Mouse (Mus musculus) 416B (cell line): Measurements from ENCODE around the gene Slc9a1.

Experiments
- DNase-seq: peaks from one replicate; pipeline ENCODE4 v3.0.0; 2011; ENCODE audit warnings: low read depth

Gene Slc9a1

DNA sequence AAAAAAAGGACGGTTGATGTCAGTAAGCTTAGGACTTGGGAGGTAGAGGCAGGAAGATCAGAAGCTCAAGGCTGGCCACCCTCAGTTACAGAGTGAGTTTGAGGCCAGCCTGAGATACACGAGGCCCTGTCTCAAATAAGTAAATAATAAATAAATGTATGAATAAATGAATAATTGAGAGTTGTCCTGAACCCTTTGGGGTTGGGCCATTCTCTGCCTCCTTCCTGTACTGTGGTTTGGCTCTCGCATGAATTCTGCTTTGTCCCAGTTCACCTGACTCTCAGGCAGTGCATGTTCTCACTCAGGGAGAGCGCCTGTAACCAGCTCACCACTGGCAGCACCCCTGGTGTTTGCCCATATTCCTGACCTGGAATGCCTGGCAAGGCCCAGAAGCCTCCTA, 4.5 kb downstream of the Slc9a1 start:
- DNase-seq = no peak

DNA sequence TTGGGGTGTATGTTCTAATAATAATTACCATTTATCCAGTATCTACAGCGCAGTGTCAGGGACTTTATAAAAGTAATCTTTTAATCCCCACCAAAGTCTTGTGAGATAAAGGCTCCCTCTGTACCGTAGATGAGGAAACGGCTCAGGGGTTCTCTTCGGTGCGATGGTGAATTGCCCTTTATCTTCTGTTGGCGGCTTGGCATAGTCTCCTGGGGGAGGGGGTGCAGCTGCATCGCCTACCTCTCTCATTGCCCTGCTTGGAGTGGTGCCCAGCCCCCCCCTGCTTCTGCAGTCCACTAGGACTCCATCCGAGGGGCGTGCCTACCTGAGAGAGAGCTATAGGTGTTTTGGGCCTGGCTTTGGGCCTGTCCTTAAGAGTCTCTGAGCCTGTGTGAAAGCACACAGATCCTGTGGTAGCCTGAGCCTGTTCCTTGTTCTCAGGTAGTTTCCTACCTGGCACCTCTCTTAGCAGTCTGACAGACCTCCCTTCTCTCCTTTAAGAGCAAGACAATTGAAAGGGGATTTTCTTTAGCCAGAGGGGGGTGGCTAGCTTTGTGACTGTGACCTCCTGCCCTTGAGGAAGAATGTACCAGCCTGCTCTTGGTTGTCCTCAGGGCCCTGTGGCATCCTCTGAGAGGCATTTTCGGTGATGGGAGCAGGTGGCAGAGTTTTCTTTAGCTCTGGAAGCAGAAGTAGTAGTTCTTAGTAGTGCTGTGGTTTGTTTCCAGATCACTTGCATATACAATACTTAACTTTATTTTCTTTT, 6.5 kb downstream of the Slc9a1 start:
- DNase-seq = no peak

DNA sequence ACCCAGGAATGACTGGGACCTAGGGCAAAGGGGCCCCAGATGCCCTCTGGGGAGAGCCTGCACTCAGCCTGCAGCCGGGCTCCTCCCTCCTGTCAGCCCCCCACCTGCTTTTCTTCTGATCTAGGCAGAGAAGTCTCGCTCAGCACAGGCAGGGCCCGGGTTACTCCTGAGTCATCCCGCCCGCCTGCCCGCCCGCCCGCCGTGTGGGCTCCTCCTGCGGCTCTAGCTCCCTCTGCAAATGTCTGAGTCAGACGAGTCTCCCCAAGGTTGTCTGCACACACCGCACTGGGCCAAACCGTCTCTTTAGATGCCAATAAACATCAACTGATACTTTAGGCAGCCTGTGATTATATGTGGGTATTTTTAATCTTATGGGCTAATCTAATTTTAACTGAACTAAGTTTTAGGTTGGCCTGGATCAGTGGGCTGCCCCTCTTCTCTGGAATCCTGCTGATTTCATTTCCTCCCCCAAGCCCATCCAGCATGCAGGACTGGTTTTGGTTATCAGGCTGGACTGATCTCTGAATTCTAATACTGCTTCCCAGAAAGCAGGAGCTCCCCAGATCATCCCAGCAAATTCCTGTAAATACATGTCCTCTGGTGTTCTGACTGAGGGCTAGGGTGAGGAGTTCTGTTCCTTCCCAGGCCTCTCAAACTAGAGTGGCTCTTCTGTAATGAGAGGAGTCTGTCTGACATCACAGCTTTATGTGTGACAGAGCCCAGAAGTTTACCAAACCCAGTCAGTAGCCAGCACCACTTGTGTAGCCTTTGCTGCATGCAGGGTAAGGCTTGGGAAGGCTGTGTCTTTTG, 8.9 kb downstream of the Slc9a1 start:
- DNase-seq = peak; percentile 89

DNA sequence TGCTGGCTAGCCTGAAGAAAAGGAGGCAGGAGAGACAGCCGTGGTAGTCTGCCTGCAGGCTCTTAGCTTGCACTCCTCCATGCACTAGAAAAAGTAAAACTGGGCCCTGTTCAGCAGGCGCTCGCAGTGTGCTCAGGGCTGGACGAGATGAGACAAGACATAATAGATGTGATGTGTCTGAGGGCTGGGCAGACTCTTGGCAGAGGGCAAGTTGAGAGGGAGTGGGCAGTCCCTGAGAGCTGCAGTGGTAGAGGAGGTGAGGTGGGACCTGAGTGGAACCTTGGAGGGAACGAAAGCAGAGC, 9.5 kb downstream of the Slc9a1 start:
- DNase-seq = no peak

DNA sequence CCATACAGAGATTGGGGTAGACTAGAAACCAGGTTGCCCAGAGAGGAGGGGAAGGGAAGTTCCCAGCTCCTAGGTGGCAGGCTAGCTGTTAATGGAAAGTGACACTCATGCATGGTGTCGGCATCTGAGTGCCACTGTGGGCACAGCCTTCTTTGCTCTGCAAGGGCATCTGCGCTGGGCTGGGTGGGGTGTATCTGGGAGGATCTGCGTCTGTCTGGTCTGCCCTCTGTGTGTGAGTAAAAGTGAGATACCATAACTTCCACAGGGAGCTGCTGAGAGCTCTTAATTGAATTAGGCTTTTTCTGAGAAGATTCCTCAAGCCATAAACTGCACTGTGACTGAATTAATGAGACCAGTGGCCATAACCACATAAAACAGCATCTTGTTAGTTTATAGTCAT, 10.4 kb downstream of the Slc9a1 start:
- no peak for DNase-seq

DNA sequence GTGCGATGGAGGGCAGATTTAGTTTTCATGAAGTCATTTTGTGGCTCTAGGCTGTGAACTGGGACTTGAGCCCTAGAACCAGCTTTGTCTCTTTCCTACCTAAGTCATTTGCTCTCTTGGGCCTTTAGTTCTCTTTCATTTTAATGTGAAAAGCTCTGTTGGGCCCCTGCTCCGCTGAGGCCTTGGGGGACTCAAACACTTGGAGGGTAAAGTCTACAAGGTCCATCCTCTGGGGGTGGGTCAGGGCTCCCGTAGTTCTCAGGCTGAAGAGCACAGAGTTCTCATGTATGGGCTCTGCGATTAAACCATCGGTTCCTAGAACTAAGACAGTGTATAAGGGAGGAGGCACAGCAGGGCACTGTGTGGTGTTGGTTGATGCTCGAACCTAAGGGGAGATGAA, 11.0 kb downstream of the Slc9a1 start:
- DNase-seq = no peak

DNA sequence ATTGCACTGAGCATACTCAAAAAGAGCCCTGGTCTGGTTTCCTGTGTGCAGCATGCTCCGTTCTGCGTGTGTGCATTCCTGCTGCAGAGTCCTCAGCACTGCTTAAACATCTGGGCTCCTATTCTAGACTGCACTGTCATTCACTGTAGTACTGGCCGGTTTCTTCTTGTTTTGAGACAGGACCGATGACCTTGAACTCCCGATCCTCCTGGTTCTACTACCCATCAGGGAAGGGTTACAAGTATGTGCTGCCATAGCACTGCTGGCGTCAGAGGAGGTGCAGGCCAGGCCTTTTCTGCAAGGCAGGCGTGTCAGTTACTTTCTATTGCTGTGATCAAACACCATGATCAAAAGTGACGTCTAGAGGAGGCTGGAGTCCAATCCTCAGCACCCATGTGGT, 11.6 kb downstream of the Slc9a1 start:
- peak; percentile 71 for DNase-seq

DNA sequence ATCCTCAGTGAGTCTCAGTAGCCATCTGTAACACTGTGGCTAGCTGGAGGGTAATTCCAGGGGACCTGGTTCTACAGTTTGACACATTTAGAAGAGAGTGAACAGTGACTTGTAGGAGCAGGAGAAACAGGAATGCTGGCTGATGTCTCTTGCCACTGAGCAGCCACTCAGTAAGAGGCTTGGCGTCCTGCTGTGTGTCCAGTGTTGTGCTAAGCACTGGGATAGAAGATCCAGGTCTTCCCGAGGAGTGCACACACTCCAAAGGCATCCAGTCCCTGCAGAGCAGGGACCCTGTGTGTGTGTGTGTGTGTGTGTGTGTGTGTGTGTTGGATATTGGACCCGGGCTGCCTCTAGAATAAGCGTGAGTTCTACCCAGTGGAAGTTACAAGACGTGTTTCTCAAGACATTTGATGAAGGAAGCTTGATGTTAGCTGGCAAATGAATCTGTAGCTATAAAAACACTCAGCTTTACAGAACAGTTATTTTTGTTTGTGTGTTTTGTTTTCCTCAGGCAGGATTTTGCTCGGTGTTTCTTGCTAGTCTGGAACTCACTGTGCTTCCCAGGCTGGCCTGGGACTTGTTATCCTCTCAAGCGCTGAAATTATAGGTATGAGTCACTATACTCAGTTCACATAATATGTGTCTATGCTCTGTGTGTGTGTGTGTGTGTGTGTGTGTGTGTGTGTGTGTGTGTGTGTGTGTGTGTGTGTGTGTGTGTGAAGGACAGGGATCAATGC, 16.7 kb downstream of the Slc9a1 start:
- no peak for DNase-seq

DNA sequence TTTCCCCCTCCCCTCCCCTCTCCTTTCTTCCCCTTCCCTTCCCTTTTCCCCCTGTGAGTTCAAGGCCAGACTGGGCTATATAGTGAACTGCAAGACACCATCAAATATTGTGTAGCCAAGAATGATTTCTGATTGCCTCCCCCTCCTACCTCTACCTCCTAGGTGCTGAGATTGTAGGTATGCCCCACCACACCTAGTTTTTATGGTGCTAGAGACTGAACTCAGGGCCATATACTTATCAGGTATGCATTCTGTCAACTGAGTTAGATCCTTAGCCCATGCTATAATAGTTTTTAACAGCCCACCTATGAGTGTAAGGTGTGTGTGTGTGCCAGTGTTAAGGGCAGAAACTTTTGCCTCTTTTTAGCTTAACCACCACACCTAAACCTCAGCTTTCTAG, 17.5 kb downstream of the Slc9a1 start:
- no peak for DNase-seq

DNA sequence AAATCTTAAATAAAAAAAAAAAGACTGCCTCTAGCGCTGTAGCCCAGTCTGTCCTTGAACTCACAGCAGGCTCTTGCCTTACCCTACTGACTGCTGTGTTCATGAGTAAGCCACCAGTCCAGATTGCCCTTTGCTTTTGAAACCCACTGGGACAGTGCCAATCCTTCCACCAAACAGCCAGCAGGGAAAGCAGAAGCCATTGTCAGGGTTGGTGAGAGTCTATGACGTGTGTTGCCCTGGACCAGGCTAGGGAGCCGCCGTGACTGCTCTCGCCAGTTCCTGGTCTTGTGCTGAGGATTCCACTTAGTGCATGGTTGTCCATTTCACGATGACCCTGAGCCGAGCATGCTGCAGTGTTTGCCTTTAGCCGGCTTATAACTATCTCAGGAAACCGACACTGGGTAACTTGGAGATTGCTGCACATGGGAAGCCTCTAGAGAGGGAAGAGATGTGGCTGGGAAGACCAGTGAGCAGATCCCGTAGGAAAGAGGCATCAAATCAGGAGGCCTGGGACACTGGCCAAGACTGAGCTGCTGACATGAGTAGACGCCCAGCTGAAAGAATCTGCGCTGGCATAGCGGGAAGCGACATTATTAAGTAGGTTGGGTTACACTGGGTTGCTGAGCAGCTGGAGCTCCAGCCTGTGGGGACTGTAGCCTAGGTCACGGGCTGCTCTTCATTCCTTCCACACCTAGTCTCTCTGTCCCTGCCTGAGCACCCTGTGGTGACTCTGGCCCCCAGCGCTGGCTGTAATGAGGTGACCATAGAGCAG, 19.5 kb downstream of the Slc9a1 start:
- DNase-seq = no peak

DNA sequence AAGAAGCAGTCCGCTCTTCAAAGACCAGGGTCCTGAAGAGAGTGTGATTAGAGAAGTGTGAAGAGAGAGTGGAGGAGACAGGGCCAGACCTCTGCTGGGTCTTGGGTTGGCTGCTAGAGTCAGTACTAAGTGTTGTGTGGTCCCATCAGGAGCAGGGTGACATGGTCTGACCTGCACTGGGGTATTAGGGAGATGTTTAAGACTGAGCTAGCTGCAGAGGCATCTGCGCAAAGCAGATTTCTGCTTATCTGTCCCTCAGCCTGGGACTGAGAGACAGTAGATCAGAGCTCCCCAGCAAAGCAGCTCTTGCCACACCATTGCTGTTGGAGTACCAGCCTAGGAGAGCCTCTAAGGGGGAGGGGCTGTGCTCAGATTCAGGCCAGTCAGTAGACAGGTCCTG, 20.5 kb downstream of the Slc9a1 start:
- no peak for DNase-seq

DNA sequence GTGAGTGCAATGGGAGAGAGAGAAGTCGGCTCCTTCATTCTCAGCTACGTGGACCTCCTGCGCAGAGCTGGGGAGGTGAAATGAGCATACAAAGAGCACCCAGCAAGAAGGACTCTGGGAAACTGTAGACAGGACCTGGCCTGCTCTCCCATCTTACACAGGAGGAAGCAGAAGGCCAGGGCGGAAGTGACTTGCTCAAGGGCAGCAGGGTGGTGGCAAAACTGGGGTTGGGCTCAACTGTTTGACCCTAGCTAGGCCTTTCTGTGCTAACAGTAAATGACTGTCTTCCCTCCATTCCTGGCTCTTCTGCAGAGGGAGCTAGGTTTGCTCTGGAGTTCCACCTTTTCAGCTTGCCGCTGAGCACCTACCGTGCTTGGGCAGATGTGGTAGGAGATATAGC, 21.1 kb downstream of the Slc9a1 start:
- peak; percentile 73 for DNase-seq

DNA sequence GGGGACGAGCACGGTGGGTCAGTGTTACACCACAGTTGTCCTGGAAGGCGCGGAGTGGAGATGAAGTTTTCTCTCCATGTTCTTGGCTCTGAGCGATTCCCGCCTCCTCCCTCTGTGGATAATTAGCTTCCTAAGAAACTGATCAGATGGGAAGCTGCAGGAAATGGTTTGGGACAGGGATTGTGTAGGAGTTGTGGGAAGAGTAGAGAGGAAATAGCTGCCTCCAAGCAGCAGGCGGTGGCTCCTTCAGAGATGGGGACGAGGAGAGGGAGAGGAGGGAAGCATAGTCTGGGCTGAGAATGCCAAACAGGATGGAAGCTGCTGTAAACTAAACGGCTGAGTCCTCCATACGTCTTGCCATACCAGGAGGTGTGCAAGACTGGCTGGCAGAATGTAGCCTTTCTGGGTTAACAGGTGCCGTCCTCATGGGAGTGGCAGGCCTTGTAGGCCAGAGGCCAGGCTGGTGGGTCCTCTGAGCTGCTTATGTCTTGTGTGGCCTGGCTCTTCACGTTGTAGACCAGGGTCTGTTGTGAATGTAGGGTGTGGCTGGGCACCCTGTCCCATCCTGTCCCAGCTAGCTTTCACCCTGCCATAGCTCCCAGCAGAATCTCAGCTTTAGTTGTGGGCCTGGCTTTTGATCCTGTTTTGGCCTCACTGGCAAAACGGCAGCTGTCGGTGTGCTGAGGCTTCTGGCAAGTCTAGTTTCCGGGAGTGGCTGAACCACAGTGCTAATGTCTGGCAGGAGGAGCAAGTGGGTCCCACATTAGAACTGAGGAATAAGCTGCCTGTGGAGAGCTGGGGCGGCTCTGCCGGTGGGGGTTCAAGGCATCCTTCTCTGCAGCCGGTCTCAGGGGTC, 21.9 kb downstream of the Slc9a1 start:
- no peak for DNase-seq

DNA sequence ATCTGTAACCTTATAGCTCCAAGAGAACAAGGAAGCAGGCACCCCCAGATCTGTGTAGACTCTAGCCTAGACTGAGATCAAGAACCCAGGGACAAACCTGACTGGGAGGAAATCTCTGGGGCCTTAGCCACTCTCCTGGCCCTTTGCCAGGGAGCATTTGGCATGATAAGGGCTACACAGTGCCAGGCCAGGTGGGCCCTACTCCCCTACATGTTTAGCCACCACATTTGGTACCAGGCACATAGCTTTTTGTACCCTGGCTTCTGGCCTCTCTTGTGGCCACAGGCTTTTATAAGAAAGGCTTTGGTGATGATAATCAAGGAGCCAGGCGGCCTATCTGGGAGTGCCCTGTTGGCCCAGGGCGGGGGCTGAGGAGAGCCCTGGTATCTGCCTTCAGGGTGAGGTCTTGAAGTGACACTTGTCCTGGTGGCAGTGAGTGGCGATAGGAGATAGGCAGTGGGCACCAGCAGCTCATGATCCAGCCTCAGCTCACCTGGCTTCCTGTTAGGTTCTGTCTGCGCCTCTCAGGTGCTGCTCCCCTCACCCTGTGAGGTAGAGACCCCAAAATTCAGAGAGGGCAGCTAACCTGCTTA, 25.6 kb downstream of the Slc9a1 start:
- no peak for DNase-seq

DNA sequence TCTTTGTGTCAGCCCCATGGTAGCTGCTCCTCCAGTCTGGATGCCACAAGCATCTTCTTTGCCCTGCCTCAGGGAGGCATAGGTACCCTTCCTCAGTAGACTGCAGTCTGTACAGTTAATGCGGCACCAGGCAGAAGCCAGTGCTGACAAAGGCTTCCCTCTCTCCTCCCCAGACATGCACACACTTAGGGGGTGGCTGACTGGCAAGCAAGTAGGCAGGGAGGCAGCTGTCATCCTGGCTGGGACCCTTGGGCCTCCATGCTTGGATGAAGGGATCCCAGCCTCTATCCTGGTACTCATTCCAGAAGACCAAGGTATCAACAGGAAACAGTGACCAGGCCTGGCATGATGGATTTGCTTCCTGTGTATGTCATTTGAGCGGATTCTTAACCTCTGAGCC, 26.6 kb downstream of the Slc9a1 start:
- DNase-seq = no peak

DNA sequence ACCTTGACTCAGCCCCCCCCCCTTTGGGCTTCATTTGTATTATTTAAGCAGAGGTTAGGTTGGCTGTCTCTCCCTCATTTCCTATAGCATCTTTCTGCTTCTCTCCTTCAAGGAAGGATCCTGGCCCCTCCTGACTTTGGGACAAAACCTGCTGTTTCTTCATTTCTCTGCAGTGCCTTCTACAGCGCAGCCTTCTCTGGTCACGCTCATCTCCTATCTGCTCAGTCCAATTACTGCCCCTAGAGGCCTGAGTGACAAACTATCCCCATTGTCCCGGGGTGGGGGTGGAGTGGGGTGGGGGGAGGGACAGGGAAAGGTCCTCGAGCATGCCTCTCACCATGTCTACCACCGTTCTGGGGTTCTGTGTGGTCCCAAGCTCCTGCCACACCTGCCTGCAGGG, 27.8 kb downstream of the Slc9a1 start:
- no peak for DNase-seq

DNA sequence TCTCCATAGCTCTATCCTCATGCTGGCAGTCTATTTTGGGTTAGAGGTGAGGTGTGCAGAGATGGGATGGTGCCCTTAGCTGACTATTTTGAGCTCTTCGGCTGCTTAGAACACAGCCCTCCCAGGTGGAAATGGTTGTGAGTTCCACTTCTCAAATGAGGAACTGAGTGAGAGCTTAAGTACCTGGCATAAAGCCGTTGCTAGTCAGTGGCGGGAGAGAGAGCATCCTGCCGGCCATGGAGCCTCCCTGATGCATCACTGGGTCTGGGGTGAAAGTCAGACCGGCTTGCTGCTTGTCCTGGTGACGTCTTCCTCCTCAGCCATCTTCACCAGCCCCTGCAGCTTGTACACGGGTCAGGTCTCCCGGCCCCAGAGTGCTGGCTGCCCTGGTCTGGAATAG, 28.5 kb downstream of the Slc9a1 start:
- no peak for DNase-seq

DNA sequence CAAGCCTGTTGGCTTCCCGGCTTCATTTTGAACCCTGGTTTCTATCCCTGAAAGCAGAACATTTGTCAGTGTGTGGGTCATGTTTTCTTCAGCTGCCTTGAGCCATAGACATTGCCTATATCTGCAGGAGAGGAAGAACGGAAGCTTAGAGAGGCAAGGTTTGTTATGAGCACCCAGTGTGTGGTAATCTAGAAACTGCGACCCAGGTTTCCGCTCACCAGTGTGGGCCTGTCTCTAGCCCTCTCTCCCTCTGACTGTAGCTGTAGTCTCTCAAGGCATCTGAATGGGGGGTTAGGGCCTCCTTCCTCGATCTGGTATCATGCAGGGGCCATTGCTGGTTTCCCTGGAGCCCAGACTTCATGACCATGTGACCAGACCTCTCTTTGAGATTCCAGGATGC, 29.1 kb downstream of the Slc9a1 start:
- DNase-seq = no peak

DNA sequence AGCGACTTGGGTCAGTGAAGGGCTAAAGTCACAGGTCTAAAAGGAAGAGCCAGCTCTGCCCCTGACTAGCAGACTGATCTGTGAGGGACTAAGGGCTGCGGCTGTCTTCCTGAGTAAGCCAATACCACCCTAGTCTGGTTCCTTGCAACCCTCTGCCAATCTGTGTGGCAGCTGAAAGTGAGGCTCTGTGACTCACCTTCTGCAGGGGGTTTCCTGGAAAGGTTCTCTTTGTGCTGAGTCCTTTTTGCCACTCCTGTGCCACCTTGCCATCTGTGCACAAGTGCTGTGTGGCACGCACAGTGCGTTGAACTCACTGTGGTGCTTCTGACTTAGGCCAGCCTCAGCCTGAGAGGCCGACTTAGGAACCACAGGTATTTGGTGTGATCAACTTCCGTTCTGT, 30.0 kb downstream of the Slc9a1 start:
- peak; percentile 71 for DNase-seq

DNA sequence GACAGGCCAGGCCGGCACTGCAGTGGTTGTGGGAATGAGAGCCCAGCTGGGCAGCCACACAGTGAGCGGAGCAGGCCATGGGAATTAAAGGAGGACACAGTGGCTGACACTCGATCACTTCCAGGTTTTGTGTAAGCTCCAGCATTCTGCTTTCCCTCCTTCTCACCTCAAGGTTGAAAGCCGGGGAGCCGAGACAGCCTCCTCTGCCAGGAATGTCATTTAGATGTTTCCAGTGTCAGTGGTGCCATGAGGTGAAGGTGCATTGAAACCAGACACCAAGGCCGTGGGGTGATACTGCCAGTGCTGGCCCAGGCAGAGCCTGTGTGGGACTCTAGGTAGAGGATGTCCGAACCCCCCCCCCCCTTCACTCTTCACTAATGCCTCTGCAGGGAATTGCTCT, 30.6 kb downstream of the Slc9a1 start:
- no peak for DNase-seq

DNA sequence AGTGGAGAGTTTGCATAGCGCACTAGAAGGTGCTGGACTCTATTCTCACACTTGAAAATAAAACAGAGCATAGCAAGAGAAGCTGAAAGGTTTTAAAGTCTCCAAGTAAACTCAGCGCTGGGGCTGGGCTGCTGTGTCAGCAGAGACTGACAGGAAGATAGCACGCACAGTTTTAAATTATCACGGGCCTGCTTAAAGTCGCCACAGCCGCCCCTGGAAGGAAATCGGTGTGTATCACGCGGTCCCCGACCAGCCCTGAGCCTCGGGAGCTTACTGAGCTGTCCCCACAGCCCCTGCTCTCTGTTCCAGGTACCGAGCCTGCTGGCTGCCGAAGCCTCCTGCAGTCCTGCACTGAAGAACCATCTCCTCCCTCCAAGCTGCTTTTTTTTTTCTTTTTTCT, 32.5 kb downstream of the Slc9a1 start:
- DNase-seq = peak; percentile 57
